Comparison of ENCODE assay signal across 10 mouse cellular contexts in the genomic region with DNA sequence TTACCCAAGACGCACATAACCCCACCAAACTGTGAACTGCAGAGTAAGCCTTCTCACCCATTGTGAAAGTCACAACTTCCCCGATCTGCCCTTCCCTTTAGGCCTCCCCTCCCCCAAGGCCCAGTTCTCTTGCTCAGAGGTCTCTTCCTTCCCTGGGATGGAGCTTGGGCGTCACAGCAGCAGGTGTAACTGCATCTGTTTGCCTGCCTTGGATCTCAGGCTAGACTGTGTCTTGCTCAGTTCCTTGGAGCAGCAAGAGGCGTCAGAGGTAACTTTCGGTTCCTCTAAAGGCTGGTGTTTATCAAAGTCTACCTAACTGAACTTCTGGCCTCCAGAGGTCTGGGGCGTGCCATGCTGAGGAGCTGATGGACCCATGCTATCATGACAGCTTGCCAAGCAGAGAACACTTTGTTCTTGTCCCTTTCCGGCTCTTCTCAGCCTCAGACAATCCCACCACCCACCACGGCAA. TPM values are rescaled to one million over a fixed set of nuclear protein-coding genes. Genes with fewer than 3 reads are reported as not detected.
A peak's percentile ranks its signal among the peaks of the same experiment; 100 is the strongest.
DNase-seq lines count a peak whose midpoint lies in the region.
"Had no signal": no experiment of that assay in that cellular context is flagged by ENCODE, and none has a peak within 500 bp of the region (broad histone marks: within the 10 kb centered on the region; RNA-seq: fewer than 3 reads in every experiment).

No protein-coding gene starts in this region.

- peaks cover 9% of the 10 kb centered on the region; the same call in 1 of the 2 replicates for H3K4me1 ChIP-seq in limb, embryonic 10.5 days
- H3K4me1 ChIP-seq: embryonic facial prominence, embryonic 12.5 days had no signal

- H3K36me3 ChIP-seq in limb, embryonic 10.5 days, result no peaks in the 10 kb centered on the region
- H3K36me3 ChIP-seq: embryonic facial prominence, embryonic 12.5 days; limb, embryonic 13.5 days had no signal

- H3K27me3 ChIP-seq in limb, embryonic 10.5 days (ENCODE audit: low read depth, poor library complexity, severe bottlenecking), result no peaks in the 10 kb centered on the region
- H3K27me3 ChIP-seq: embryonic facial prominence, embryonic 12.5 days; limb, embryonic 13.5 days had no signal

- H3K9me3 ChIP-seq in limb, embryonic 10.5 days (replicated peaks), result no peaks in the 10 kb centered on the region
- H3K9me3 ChIP-seq: embryonic facial prominence, embryonic 12.5 days; limb, embryonic 13.5 days had no signal

- H3K27ac ChIP-seq in limb, embryonic 10.5 days, result no peak overlapping the region
- H3K27ac ChIP-seq: embryonic facial prominence, embryonic 12.5 days; limb, embryonic 13.5 days had no signal

- peak; percentile 20 to 27 for DNase-seq in frontal cortex, postnatal 14 days (ENCODE audit: low spot score in 2 of 2)
- no peak for DNase-seq in frontal cortex, adult 2 months (ENCODE audit: extremely low spot score in 1 of 2, low spot score in 1 of 2)
- peak; percentile 35 to 45 for DNase-seq in adrenal gland, postnatal 36 days
- peak; percentile 45 to 48 for DNase-seq in kidney, adult 8-10 months
- peak; percentile 92 for DNase-seq in lung, postnatal 25 days (ENCODE audit: low spot score)
- DNase-seq in thymus, postnatal 0 days (ENCODE audit: low spot score), result peak; percentile 61
- DNase-seq in limb, embryonic 10.5 days (ENCODE audit: low spot score), result no peak
- no peak for DNase-seq in testis, postnatal 10 days (ENCODE audit: low spot score)

- no peak overlapping the region for H3K4me3 ChIP-seq in limb, embryonic 10.5 days
- H3K4me3 ChIP-seq: embryonic facial prominence, embryonic 12.5 days; limb, embryonic 13.5 days had no signal

- WGBS in limb, embryonic 10.5 days, result 82% methylated on average over 8 of the region's 8 CpGs

RNA-seq across cellular contexts. Expression of gene Inpp5d, which starts 30.5 kb away (rescaled TPM):
- polyA plus RNA-seq in frontal cortex, adult 2 months (2012; rRNA removed), result 13.1 and 19.8 TPM in 2 replicates
- total RNA-seq in adrenal gland, postnatal 36 days (2021), result 10 to 100 TPM; 16.9 to 22.2 TPM
- polyA plus RNA-seq in thymus, postnatal 0 days (2015; fragmentation: Nextera tagmentation; extraction: Ambion mirVana), result 41.0 and 43.6 TPM in 2 replicates
- polyA plus RNA-seq in limb, embryonic 10.5 days (2016; fragmentation: Nextera tagmentation; extraction: Ambion mirVana), result 2.0 and 3.9 TPM in 2 replicates

Comparison
In these comparisons a context has a peak if more than half of its experiments do, and no peak if none do; other contexts are left out.
1. DNase-seq: peak in frontal cortex, postnatal 14 days (2 of 2), adrenal gland, postnatal 36 days (2 of 2), kidney, adult 8-10 months (2 of 2), lung, postnatal 25 days (single experiment) and thymus, postnatal 0 days (single experiment); none in frontal cortex, adult 2 months (0 of 2), limb, embryonic 10.5 days (single experiment) and testis, postnatal 10 days (single experiment).